Mouse (Mus musculus) CD4-positive, CD25-positive, alpha-beta regulatory T cell, adult 4 months (primary cell): Measurements from ENCODE around the gene Zbtb48. TPM values are rescaled to one million over a fixed set of nuclear protein-coding genes. Genes with fewer than 3 reads are reported as not detected.

Source experiments
- polyA plus RNA-seq, 2 experiments: library from polyadenylated mRNA; unstranded; fragments of 100-300 nt; shearing (Covaris generic); gene quantifications; one replicate each; pipeline ENCODE4 v1.2.1; 2017

Zbtb48 gene
- polyA plus RNA-seq, 2 experiments from 2014 or later: 19.9 to 26.7 TPM

Other genes with a start within 250 kb of the Zbtb48 start
- 10 to 100 TPM; 32.6 to 41.5 TPM for gene Camta1, start 165.8 kb downstream of the Zbtb48 start, polyA plus RNA-seq
- 10 to 100 TPM; 25.8 to 42.0 TPM for gene Dnajc11, start 94.0 kb downstream of the Zbtb48 start, polyA plus RNA-seq
- gene Thap3, start 38.7 kb downstream of the Zbtb48 start, polyA plus RNA-seq: 100 to 1,000 TPM; 126 to 167 TPM
- gene Phf13, start 31.4 kb downstream of the Zbtb48 start, polyA plus RNA-seq: 1 to 10 TPM; 1.8 to 5.0 TPM
- gene Klhl21, start 18.9 kb downstream of the Zbtb48 start, polyA plus RNA-seq: 1 to 10 TPM; 4.0 to 4.4 TPM
- not detected for gene Tas1r1, start 10.9 kb upstream of the Zbtb48 start, polyA plus RNA-seq
- 10 to 100 TPM; 11.3 to 14.9 TPM for gene Nol9, start 11.7 kb upstream of the Zbtb48 start, polyA plus RNA-seq
- gene Plekhg5, start 44.8 kb upstream of the Zbtb48 start, polyA plus RNA-seq: 1 to 10 TPM; 1.7 to 2.4 TPM
- 100 to 1,000 TPM; 125 to 170 TPM for gene Tnfrsf25, start 88.3 kb upstream of the Zbtb48 start, polyA plus RNA-seq
- 1 to 10 TPM; 9.5 to 9.9 TPM for gene Espn, start 124.7 kb upstream of the Zbtb48 start, polyA plus RNA-seq
- gene Hes2, start 131.2 kb upstream of the Zbtb48 start, polyA plus RNA-seq: not detected
- 100 to 1,000 TPM; 108 to 145 TPM for gene Acot7, start 150.5 kb upstream of the Zbtb48 start, polyA plus RNA-seq
- gene Gpr153, start 246.6 kb upstream of the Zbtb48 start, polyA plus RNA-seq: under 1 TPM in 1 of 2 experiments, not detected in 1; 0.13 TPM